Mouse (Mus musculus): Measurements from ENCODE around the gene Borcs6. TPM values are rescaled to one million over a fixed set of nuclear protein-coding genes. Genes with fewer than 3 reads are reported as not detected.

Borcs6 gene
- polyA plus RNA-seq, 1 experiment from 2014 or later = 16.3 TPM

- peak overlapping the region; percentile 71; the same call in 1 of the 2 replicates for H3K27ac ChIP-seq (replicated peaks)
- H3K9ac ChIP-seq (replicated peaks) = peak overlapping the region; percentile 67
- peak overlapping the region; percentile 66 for H3K4me2 ChIP-seq (replicated peaks)
- H3K27me3 ChIP-seq = peaks cover 15% of the 10 kb centered on the region
- peak overlapping the region; percentile 70 for H3K4me3 ChIP-seq
- H3K4me1 ChIP-seq = peaks cover 34% of the 10 kb centered on the region
- H3K36me3 ChIP-seq = no peaks in the 10 kb centered on the region
- WGBS = 49% methylated on average over 9 of the region's 9 CpGs
- no peaks in the 10 kb centered on the region for H3K9me3 ChIP-seq
- ATAC-seq (ENCODE audit: low FRiP score, low read depth) = no peak
Measured at GRCm38 (mm10) chr11:69064259-69065133, 5.0 kb downstream of the Borcs6 start.

GRCm38 (mm10) chr11:69065394-69065925 lies 5.9 kb downstream of the Borcs6 start:
- H3K9ac ChIP-seq (replicated peaks) = no peak overlapping the region
- H3K4me3 ChIP-seq = peak overlapping the region; percentile 44; the same call in 1 of the 2 replicates
- peaks cover 35% of the 10 kb centered on the region for H3K4me1 ChIP-seq

DNA sequence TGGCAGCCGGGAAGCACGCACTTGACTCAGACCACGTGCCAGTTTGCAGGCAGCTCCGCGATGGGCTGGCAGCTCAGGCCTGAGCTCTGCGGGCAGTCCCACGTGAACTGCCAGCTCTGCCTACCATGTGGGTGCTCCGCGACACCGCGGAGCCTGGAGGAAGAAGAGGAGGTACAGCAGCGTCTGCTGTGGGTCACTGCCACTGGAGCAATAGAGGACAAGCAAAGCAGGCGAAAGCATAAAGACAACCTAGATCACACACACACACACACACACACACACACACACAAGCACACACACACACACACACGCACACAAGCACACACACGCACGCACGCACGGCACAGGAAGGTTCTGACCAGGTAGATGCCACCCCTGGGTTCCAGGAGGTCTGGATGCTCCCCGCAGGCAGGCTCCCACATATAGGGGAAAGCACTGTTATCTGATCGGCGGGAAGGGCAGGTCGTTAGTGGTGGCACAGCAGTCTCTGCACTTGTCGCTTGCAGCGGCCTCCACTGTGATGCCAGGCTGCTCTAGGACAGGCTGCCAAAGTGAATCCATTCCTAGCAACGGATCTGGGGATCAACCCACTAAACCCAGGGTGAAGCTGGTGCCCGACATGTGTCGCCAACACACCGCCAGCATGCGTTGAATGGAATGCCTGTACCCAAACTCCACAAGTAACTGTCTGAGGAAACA lies 6.8 kb downstream of the Borcs6 start:
- Histone ChIP-seq H3K27ac (replicated peaks) (no peak overlapping the region), H3K27me3 (peaks cover 11% of the 10 kb centered on the region), H3K4me3 (peak overlapping the region; percentile 44), H3K4me2 (replicated peaks) (peak overlapping the region; percentile 90), H3K36me3 (no peaks in the 10 kb centered on the region), H3K9me3 (no peaks in the 10 kb centered on the region), H3K9ac (replicated peaks) (peak overlapping the region; percentile 69), H3K4me1 (peaks cover 31% of the 10 kb centered on the region)
- ATAC-seq (ENCODE audit: low FRiP score, low read depth) = no peak
- WGBS = 1% methylated on average over 27 of the region's 29 CpGs

More at GRCm38 (mm10) chr11:69065394-69065925, 5.9 kb downstream of the Borcs6 start:
- 59% methylated on average over 3 of the region's 3 CpGs for WGBS
- H3K36me3 ChIP-seq = no peaks in the 10 kb centered on the region
- no peak overlapping the region for H3K27ac ChIP-seq (replicated peaks)
- no peak for ATAC-seq (ENCODE audit: low FRiP score, low read depth)
- no peaks in the 10 kb centered on the region for H3K9me3 ChIP-seq
- H3K4me2 ChIP-seq (replicated peaks) = peak overlapping the region; percentile 90; the same call in 1 of the 2 replicates
- peaks cover 15% of the 10 kb centered on the region for H3K27me3 ChIP-seq

DNA sequence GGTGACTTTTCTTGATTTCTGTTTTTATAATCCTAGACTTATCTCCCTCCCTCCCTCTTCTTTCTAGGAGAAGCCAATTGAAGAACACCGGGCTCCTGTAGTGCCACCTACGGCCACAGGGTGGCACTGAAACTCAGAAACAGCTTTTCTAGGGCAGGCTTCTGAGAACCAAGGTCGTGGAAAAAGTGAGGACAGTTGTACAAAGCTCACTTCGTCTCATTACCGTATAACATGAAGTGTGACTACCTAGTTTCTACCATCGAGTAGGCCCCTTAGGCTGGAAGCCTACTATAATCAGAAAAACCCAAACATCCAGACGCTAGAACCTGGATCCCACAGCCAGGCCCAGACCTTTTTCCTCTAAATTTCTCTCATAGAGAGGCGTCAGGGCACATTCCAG lies 7.4 kb downstream of the Borcs6 start:
- WGBS = 7% methylated on average over 8 of the region's 8 CpGs
- Histone ChIP-seq H3K4me1 (peaks cover 33% of the 10 kb centered on the region), H3K9me3 (no peaks in the 10 kb centered on the region), H3K4me3 (peak overlapping the region; percentile 44), H3K36me3 (no peaks in the 10 kb centered on the region), H3K27ac (replicated peaks) (no peak overlapping the region), H3K27me3 (peaks cover 8% of the 10 kb centered on the region), H3K4me2 (replicated peaks) (peak overlapping the region; percentile 90), H3K9ac (replicated peaks) (no peak overlapping the region)
- ATAC-seq (ENCODE audit: low FRiP score, low read depth) = no peak

GRCm38 (mm10) chr11:69067601-69068000 lies 8.1 kb downstream of the Borcs6 start:
- Histone ChIP-seq H3K4me2 (replicated peaks) (no peak overlapping the region), H3K27me3 (peaks cover 8% of the 10 kb centered on the region), H3K27ac (replicated peaks) (no peak overlapping the region), H3K9ac (replicated peaks) (no peak overlapping the region), H3K4me1 (peaks cover 40% of the 10 kb centered on the region), H3K9me3 (no peaks in the 10 kb centered on the region), H3K36me3 (no peaks in the 10 kb centered on the region), H3K4me3 (no peak overlapping the region)
- ATAC-seq (ENCODE audit: low FRiP score, low read depth) = no peak
- WGBS = 58% methylated on average over 6 of the region's 6 CpGs

DNA sequence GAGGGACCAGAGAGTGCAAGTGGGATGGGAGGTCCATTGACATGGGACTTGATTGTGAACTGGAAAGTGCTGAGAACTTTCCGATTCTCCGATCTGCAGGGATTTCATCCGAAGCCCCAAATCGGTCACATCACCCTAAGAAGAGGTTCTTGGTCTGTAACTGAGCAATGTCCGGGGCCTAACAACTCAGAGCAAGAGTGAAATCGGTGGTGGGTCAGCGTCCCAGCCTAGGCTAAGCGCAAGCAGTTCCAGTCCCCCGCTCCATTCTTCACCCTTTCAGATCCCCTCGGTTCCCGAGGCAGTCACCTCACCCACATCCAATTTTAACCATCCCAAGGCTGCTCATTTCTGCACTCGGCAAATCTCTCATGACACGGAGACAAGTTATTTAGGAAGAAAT lies 10.6 kb downstream of the Borcs6 start:
- Histone ChIP-seq H3K9me3 (no peaks in the 10 kb centered on the region), H3K4me1 (peaks cover 45% of the 10 kb centered on the region)
- ATAC-seq (ENCODE audit: low FRiP score, low read depth) = no peak; the same call in 1 of the 2 replicates

DNA sequence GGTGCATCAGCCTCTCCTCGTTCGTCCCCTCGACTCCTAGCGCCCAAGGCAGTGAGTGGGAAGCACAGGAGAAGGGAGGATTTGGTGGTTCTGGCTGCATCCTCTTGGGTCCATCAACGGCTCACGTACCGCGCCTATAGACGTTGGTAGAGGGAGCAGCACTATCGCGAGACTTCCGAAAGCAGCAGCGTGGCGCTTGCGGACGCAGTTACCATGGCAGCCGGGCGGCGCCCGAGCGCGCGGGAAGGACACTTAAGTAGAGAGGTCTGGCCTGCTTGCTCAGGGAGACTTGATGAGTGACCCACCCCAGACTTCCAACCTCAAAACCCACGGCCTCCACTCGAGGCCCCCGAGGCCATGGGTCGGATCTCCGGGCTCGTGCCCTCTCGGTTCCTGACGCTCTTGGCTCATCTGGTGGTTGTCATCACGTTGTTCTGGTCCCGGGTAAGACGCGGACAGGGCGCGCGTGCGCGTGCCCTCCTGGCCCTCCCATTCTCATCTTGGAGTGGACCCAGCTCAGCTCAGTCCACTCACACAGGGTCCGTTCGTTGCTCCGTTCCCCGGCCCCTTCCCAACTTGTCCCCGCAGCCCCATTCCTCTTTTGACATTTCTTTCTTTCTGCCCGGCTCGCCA lies 11.2 kb downstream of the Borcs6 start, which contains the start of gene Tmem107:
Tmem107 (plus strand) TSS at position 217 of the 633 bp plus-strand sequence.
- H3K27ac ChIP-seq (replicated peaks) = peak within 1 kb of the TSS; percentile 88
- WGBS = under 1% methylated on average over 47 of the region's 47 CpGs
- H3K9me3 ChIP-seq = no peaks in the 10 kb centered on the region
- H3K27me3 ChIP-seq = peaks cover 6% of the 10 kb centered on the region
- H3K4me1 ChIP-seq = peaks cover 45% of the 10 kb centered on the region
- H3K9ac ChIP-seq (replicated peaks) = peak within 1 kb of the TSS; percentile 79
- H3K4me2 ChIP-seq (replicated peaks) = peak within 1 kb of the TSS; percentile 86
- no peaks in the 10 kb centered on the region for H3K36me3 ChIP-seq
- peak; percentile 87 for ATAC-seq (ENCODE audit: low FRiP score, low read depth)
- peak within 1 kb of the TSS; percentile 65 for H3K4me3 ChIP-seq

More for the DNA sequence above, 10.6 kb downstream of the Borcs6 start:
- Histone ChIP-seq H3K4me3 (peak overlapping the region; percentile 65), H3K27me3 (peaks cover 8% of the 10 kb centered on the region), H3K9ac (replicated peaks) (peak overlapping the region; percentile 79), H3K27ac (replicated peaks) (peak overlapping the region; percentile 88), H3K36me3 (no peaks in the 10 kb centered on the region), H3K4me2 (replicated peaks) (peak overlapping the region; percentile 86)
- WGBS = under 1% methylated on average over 13 of the region's 13 CpGs

DNA sequence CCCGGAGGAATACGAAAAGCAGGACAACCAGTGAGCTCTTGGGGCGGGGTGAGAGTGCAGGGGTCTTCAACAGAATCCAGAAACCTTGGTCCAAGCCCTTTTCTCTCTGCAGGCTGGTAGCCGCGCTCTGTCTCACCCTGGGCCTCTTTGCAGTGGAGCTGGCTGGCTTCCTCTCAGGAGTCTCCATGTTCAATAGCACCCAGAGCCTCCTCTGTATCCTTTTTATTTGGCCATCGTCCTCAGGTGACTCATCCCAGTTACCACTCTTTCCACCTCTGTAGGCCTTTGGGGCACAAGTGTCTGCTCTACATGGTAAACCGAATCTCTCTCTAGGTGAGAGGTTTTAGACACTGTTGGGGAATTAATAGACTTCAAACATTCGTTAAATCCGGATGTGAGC lies 11.7 kb downstream of the Borcs6 start:
- H3K4me3 ChIP-seq = peak overlapping the region; percentile 65
- no peak for ATAC-seq (ENCODE audit: low FRiP score, low read depth)
- peaks cover 2% of the 10 kb centered on the region; the same call in 1 of the 2 replicates for H3K27me3 ChIP-seq
- WGBS = 25% methylated on average over 9 of the region's 9 CpGs
- H3K27ac ChIP-seq (replicated peaks) = peak overlapping the region; percentile 88
- peak overlapping the region; percentile 86 for H3K4me2 ChIP-seq (replicated peaks)
- H3K9me3 ChIP-seq = no peaks in the 10 kb centered on the region
- H3K9ac ChIP-seq (replicated peaks) = peak overlapping the region; percentile 79
- no peaks in the 10 kb centered on the region for H3K36me3 ChIP-seq
- H3K4me1 ChIP-seq = peaks cover 39% of the 10 kb centered on the region

- Histone ChIP-seq H3K27me3 (no peaks in the 10 kb centered on the region), H3K9me3 (no peaks in the 10 kb centered on the region), H3K36me3 (no peaks in the 10 kb centered on the region), H3K9ac (replicated peaks) (peak overlapping the region; percentile 68), H3K4me3 (peak overlapping the region; percentile 34), H3K27ac (replicated peaks) (peak overlapping the region; percentile 90), H3K4me2 (replicated peaks) (peak overlapping the region; percentile 56), H3K4me1 (peaks cover 34% of the 10 kb centered on the region)
- WGBS = 88% methylated on average over 11 of the region's 11 CpGs
- ATAC-seq (ENCODE audit: low FRiP score, low read depth) = no peak
Measured at GRCm38 (mm10) chr11:69072234-69072633, 12.7 kb downstream of the Borcs6 start.

DNA sequence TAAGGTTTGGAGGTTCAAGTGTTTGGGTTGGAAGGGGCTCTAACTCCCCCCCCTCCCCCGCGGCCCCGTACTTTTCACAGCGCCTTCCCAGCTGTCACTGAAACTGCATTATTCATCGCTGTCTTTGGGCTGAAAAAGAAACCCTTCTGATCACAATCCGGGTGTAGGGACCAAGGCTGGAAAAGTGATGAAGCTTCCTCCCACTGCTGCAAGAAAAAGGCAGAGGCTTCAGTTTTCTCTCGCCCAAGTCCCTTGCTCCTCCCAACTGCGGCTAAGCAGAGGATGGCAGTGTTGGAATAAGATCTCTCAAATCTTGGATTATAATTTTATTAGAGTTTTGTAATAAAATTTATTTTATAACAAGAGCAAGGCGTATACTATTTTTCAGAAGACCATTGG lies 13.1 kb downstream of the Borcs6 start:
- H3K36me3 ChIP-seq = no peaks in the 10 kb centered on the region
- no peaks in the 10 kb centered on the region for H3K27me3 ChIP-seq
- H3K9ac ChIP-seq (replicated peaks) = peak overlapping the region; percentile 68
- peak overlapping the region; percentile 90 for H3K27ac ChIP-seq (replicated peaks)
- H3K4me3 ChIP-seq = peak overlapping the region; percentile 34
- H3K4me2 ChIP-seq (replicated peaks) = peak overlapping the region; percentile 56
- 9% methylated on average over 9 of the region's 9 CpGs for WGBS
- H3K9me3 ChIP-seq = no peaks in the 10 kb centered on the region
- H3K4me1 ChIP-seq = peaks cover 34% of the 10 kb centered on the region
- ATAC-seq (ENCODE audit: low FRiP score, low read depth) = no peak

GRCm38 (mm10) chr11:69073065-69073888 lies 13.8 kb downstream of the Borcs6 start:
- Histone ChIP-seq H3K4me2 (replicated peaks) (peak overlapping the region; percentile 56), H3K27ac (replicated peaks) (peak overlapping the region; percentile 90), H3K4me1 (peaks cover 34% of the 10 kb centered on the region), H3K9me3 (no peaks in the 10 kb centered on the region), H3K4me3 (peak overlapping the region; percentile 34), H3K9ac (replicated peaks) (peak overlapping the region; percentile 68), H3K27me3 (no peaks in the 10 kb centered on the region), H3K36me3 (no peaks in the 10 kb centered on the region)
- peak; percentile 61 for ATAC-seq (ENCODE audit: low FRiP score, low read depth)
- under 1% methylated on average over 14 of the region's 14 CpGs for WGBS

All from midbrain, embryonic 12.5 days (tissue).